Mouse (Mus musculus): Measurements from ENCODE around the gene Tomm6. TPM values are rescaled to one million over a fixed set of nuclear protein-coding genes. Genes with fewer than 3 reads are reported as not detected.

Tomm6 gene
- polyA plus RNA-seq (2012; rRNA removed): 63.6 and 92.2 TPM in 2 replicates

GRCm38 (mm10) chr17:47688344-47688607 is at the start of gene Tomm6:
Gene Tomm6 (minus strand): TSS chr17:47688386.

GRCm38 (mm10) chr17:47736856-47737255 is 48.7 kb upstream of the Tomm6 start, which contains the start of gene Tfeb:
Gene Tfeb (plus strand): TSS chr17:47737030.

GRCm38 (mm10) chr17:47726566-47726965 is 38.4 kb upstream of the Tomm6 start, which contains the start of gene Pgc:
Gene Pgc (plus strand): TSS chr17:47726842.

GRCm38 (mm10) chr17:47694503-47695336 is 6.5 kb upstream of the Tomm6 start, which contains the start of gene Prickle4:
Gene Prickle4 (minus strand): TSS chr17:47694736.

GRCm38 (mm10) chr17:47694442-47694502 is 6.1 kb upstream of the Tomm6 start, which contains the start of gene Gm21981:
Gene Gm21981 (minus strand): TSS chr17:47694455.

GRCm38 (mm10) chr17:47688608-47689575 is 706 bp upstream of the Tomm6 start, which contains the start of gene Frs3:
Gene Frs3 (plus strand): TSS chr17:47689030.

Other genes starting within 250 kb of the Tomm6 start
- 23.3 and 34.2 TPM in 2 replicates for gene Taf8, start 186.1 kb downstream of the Tomm6 start, polyA plus RNA-seq (2012; rRNA removed)
- gene Ccnd3, start 183.3 kb downstream of the Tomm6 start, polyA plus RNA-seq (2012; rRNA removed): 161 and 193 TPM in 2 replicates
- gene Bysl, start 76.9 kb downstream of the Tomm6 start, polyA plus RNA-seq (2012; rRNA removed): 11.1 and 13.3 TPM in 2 replicates
- 23.6 and 26.8 TPM in 2 replicates for gene Med20, start 76.8 kb downstream of the Tomm6 start, polyA plus RNA-seq (2012; rRNA removed)
- gene Gm20517, start 76.8 kb downstream of the Tomm6 start, polyA plus RNA-seq (2012; rRNA removed): 3.6 and 4.8 TPM in 2 replicates
- 6.9 and 7.4 TPM in 2 replicates for gene Usp49, start 57.7 kb downstream of the Tomm6 start, polyA plus RNA-seq (2012; rRNA removed)
- 32.2 and 34.0 TPM in 2 replicates for gene Frs3, start 644 bp upstream of the Tomm6 start, polyA plus RNA-seq (2012; rRNA removed)
- 2.0 and 2.6 TPM in 2 replicates for gene Gm21981, start 6.1 kb upstream of the Tomm6 start, polyA plus RNA-seq (2012; rRNA removed)
- 3.2 and 7.1 TPM in 2 replicates for gene Prickle4, start 6.3 kb upstream of the Tomm6 start, polyA plus RNA-seq (2012; rRNA removed)
- 3.9 and 23.2 TPM in 2 replicates for gene Pgc, start 38.5 kb upstream of the Tomm6 start, polyA plus RNA-seq (2012; rRNA removed)
- gene Tfeb, start 48.6 kb upstream of the Tomm6 start, polyA plus RNA-seq (2012; rRNA removed): 48.5 and 55.0 TPM in 2 replicates
- 230 and 241 TPM in 2 replicates for gene Mdfi, start 146.3 kb upstream of the Tomm6 start, polyA plus RNA-seq (2012; rRNA removed)
- gene Foxp4, start 236.3 kb upstream of the Tomm6 start, polyA plus RNA-seq (2012; rRNA removed): 164 and 199 TPM in 2 replicates